Mouse (Mus musculus) T-helper 17 cell (primary cell): ENCODE data around the gene Ubap1.

Experiments used
- in situ Hi-C, 2 experiments: fragments of 300-600 bp; cut with MboI, MseI; formaldehyde crosslinking; loops; 1 replicate in 1 of 2; 2 replicates in 1 of 2; pipeline ENCODE4 v1.15.1; 2025; ENCODE audit warnings: high pct_unique_total_duplicates in 2 of 2

Gene Ubap1

GRCm38 (mm10) chr4:41406597-41406996 lies 57.8 kb downstream of the Ubap1 start:
- in situ Hi-C loops = no loop called here

- in situ Hi-C loops = no loop called here
Observed at GRCm38 (mm10) chr4:41407353-41407752, 58.6 kb downstream of the Ubap1 start.

- in situ Hi-C loops = no loop called here
Observed at GRCm38 (mm10) chr4:41409341-41409740, 60.5 kb downstream of the Ubap1 start.

- in situ Hi-C loops = no loop called here
Observed at GRCm38 (mm10) chr4:41416966-41417365, 68.2 kb downstream of the Ubap1 start.

GRCm38 (mm10) chr4:41438931-41439330 lies 90.1 kb downstream of the Ubap1 start:
- in situ Hi-C loops = no loop called here
